Mouse (Mus musculus) layer of hippocampus, postnatal 10 days (tissue): ENCODE data around the gene Bcl11b. TPM values are rescaled to one million over a fixed set of nuclear protein-coding genes. Genes with fewer than 3 reads are reported as not detected.

Experiments used
- DNase-seq, 2 experiments: peaks; one replicate each; pipeline ENCODE4 v3.0.0; 2021; ENCODE audit warnings: low spot score in 2 of 2
- long read RNA-seq: library from polyadenylated mRNA; stranded (forward); transcript quantifications from one replicate; pipeline ENCODE4 v2.0.0, GENCODE M21; 2023
- total RNA-seq, 2 experiments: library from RNA; stranded (reverse); gene quantifications; 2 replicates each; pipeline ENCODE4 v1.2.3; 2021

Bcl11b gene
- total RNA-seq: 100 to 1,000 TPM; 118 to 127 TPM
- long read RNA-seq, full-length matches to known transcripts: 6 of 30 reads
- long read RNA-seq, partial matches to known transcripts: 12 of 30 reads
- long read RNA-seq, other reads (novel, unspliced or antisense): 12 of 30 reads

DNA sequence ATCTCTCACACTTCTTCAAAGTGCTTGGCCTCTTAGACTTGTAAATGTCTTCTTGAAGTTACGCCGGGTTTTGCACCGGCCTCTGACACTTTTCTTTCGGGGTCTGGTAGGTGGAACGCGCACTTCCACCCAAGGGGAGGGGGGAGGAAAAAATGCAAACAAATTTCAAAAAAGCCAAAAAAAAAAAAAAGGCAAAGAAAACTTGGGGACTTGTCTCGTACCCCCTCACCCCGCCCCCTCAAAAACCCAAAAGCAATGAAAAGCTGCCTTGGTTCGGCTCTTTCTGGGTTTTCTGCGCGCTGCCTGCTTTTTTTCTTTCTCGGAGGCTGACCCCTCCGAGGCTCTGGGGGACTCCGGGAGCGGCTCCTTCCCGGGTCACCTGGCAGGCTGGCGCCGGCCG is at the start of gene Bcl11b:
Gene Bcl11b, minus strand, starts transcription at position 120 of the 400 bp plus-strand sequence.
- DNase-seq: peak in 1 of 2 experiments; percentile 28

DNA sequence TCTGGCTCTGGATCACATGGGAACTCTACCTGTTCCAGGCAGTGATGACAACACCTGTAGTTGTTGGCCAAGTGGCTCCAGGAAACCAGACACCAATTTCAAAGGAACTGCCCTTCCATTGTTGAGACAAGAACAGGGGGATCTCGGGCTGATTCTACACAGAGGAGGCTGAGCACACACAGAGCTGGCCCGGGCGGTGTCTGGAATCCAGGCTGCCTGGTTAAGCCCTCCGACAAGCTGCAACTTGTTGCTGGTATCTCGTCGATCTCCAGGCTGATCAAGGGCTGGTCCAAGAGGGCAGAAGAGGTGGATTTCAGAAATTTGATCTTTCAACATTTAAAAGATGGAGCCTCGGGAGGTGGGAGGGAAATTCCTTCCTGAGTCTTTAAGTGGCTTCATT is 47.6 kb upstream of the Bcl11b start:
- DNase-seq: no peak

DNA sequence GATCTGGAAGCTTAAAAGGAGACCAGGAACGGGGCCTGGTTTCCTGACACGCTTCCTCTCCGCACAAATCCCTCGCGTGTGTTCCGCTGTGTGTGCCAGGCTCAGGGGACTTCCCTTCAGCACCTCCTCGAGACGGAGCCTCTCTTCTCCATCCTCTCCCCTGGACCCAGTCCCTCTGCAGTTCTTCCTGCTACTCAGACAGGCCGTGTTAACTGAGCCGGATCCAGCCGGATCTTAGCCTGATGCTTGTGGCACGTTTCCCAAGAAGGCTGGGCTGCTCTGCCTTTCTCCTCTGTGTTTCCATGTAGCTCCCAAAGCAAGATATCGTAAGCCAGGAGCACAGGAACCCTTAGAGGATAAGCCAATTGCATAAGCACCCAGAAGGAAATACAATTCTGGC is 46.2 kb upstream of the Bcl11b start:
- DNase-seq: peak in 1 of 2 experiments; percentile 30

DNA sequence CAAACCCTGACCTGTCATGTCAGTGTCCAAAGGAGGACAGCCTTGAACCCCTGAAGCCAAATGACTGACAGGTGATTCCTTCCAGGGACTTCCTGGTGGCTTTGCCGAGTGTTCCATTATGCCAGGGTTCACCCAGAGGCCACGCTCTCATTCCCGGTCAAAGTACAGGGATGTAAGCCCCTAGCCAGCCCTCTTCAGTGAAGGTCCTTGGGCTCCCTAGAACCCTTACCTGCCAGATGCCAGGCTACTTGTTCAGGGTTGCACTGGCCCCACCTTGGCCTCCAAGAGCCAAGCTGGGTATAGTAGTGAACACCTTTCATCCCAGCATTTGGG is 38.8 kb upstream of the Bcl11b start:
- DNase-seq: no peak

DNA sequence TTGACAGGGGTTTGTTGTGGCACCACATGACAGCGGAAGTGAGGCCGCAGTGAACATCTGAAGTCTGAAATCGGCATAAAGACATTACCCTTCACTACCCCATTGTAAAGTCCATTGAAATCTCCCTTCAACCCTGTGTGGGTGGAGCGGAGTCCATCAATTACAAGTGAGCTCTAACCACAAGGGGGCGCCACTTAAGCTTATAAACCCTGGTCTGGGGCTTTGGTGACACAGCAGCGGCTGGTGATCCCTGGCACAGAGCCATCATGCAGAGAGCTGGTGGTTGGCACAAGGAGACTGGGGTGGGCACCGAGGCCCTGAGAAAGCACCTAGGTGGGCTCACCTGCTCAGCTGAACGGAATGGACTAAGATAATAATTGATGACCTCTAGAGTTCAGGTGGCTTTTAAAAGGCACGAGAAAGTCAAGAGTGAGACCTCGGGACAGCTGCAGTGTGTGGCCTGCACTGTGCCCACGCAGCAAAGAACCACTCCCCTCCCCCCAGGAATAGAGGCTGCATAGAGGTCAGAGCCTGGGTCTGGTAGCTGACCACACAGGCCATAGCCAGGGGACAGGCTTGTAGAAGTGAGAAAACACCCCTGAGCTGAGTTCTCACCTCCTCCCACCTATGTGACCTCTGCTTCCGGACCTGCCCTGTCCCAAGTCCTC is 38.3 kb upstream of the Bcl11b start:
- DNase-seq: peak; percentile 84 to 86

DNA sequence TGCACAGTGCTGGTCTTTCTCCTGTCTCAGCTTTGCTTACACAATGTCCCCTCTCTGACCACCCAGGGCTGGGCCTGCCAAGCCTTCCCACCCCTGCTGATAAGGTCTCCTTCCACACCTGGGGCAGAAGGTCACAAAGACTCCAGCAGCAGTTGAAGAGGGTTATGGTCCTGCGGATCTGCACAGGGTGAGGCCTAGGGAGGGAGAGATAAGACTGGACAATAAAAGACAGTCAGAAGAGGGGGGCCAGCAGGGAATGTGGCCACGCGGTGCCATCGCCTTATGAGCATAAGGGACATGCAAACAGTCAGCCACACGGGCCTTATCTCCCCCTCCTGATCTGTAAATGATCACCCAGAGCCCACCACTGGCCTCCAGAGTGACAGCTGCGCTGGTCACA is 34.0 kb upstream of the Bcl11b start:
- no peak for DNase-seq

DNA sequence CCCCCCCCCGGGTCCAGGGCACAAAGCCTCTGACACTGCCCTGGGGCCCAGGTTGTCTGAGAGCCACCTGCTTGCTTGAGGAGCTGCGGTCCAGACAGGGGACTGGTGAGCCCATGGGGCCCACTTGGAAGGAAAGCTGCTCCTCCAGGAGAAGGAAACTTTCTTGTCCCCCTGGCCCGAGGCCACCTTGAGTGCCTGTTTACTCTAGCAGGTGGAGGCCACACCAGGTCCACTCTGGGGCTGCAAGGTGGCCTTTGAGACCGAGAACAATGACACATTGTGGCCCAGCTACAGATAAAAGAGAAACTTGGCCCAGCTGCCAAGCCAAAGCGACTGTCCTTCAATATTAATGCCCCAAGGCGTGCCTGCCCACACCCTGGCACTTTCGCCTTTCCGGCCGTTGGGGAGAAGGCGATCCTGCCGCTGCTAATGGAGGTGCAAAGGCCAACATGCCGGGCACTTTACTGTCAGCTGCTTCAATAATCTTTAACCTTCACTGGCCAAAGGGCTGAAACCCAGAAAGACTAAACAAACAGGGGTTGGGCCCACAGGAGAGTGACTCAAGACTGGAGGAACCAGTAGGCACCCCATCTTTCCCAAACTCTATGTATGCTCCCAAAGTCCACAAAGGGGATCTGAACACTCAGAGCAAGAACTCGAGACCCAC is 32.1 kb upstream of the Bcl11b start:
- no peak for DNase-seq

DNA sequence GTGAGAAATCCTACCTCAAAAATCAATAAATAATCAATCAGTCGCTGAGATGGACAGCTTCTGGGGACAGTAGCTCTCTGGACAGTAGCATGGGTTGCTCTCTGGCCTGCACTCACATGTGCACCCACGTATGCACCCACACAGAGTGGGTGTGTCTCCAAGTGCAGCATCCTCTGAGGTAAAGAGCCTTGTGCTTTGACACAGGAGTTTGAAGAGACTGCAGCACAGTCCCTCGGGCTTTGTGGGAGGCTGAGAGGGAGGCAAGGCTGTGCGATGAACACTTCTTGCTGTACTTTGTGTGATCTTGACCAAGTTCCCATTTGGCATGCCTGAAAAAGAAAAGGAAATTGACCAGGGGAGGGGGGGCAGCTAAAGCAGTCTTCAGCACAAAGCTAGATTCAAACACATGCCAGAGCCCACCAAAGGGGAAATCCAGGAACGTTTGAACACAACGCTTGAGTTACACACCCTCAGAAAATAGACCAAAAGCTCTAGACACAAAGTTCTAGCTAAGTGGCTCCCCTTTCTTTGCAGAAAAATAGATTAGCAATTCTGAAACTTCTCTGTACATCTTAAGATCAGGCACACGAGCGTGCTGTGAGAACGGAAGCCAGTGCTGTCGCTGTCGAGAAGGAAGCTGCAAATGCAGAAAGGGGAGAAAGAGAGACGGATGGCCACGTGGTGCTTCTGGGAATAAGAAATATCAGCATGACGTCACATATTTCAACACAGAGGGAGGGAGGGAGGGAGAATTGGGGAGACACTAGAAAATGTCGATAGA is 19.6 kb upstream of the Bcl11b start:
- no peak for DNase-seq

DNA sequence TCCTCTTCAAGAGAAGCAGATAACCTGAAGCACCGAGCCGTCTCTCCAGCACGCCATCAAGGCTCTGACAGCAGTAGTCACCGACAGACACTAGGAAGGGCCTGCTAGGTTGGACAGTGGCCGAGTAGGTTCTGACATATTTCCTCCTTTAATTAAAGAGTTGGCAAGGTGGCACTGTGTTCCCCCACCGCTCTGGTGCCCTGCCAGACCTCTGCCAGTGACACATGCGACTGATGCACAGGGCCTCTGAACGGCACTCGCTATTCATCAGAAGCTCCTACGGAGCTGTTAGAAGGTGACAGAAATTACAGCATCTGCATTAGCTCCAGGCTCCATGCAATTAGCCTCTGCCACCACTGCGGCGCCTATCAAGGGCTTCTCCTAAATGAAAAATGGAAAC is 8.6 kb upstream of the Bcl11b start:
- DNase-seq: peak in 1 of 2 experiments; percentile 16

DNA sequence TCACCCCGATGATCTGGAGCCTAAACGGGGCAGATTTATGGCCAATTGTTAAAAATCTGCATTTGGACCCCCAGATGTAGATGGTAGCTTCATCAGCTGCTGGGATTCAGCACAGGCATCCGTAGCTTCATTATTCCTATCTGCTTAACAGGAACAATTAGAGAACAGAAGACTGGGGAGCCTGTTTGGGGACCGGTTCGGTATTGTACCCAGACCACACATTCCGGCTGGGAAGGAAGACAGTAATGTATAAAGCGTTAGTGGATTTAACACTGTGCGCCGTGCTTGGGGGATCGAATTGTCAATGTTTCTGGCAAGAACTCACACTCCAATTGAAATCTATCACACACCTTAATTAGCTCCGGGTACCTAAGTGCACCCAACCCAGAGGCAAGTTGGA is 6.9 kb upstream of the Bcl11b start:
- peak in 1 of 2 experiments; percentile 16 for DNase-seq

DNA sequence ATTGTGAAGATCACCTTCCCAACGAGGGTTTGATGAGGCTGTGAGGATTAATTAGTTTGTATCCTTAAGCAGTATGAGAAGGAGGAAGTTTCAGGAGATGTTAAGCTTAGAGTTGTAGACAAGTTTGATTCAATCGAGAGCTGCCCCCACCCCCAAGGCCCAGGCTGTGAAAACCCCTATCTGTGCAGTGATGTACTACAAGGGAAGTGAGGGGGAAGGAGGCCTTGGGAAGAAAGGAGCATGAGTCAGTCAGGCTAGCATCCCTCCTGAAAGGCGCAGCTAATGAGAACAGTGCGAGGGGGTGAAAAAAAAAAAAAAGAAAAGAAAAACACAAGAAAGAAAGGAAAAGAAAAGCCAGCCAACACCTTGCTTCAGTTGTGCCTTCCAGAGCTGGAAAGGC is 5.8 kb upstream of the Bcl11b start:
- peak in 1 of 2 experiments; percentile 27 for DNase-seq

DNA sequence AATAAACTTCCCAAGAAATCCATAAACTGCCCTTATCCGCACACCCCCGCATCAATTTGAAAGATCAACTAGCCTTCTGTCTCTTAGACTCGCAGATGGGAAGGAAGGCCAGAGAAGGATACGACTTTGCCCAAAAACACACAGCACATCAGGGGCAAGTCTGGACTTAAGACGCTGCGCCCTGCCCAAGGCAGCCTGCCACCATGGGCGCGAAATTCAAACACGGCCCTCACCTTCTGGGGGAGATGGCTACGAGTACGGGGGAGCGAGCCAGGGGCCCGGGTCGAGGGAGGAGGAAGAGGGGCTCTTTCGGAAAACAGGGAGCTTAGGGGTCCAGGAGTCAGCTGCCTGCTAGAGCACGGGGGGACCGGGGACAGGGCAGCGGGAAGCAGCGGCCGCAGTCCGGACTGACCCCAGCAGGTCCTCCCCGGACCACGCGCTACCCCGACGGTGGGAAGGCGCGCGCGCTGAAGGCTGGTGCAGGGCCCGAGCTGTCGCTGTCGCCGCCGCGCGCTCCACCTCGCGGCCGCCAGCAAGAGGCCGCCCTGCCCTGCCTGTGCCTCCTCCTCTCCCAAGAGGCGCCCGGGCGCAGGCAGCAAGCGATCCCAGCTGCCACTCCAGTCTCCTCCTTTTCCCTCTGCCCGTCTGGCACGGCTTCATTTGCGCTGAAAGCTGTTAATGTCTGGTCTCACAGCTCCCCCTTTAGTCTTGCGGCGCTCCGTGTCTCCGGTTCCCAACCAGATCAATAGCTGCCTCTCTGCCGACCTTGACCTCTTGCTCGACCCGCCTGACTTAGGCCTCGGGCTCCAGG is 2.6 kb upstream of the Bcl11b start:
- DNase-seq: peak; percentile 79 to 88

DNA sequence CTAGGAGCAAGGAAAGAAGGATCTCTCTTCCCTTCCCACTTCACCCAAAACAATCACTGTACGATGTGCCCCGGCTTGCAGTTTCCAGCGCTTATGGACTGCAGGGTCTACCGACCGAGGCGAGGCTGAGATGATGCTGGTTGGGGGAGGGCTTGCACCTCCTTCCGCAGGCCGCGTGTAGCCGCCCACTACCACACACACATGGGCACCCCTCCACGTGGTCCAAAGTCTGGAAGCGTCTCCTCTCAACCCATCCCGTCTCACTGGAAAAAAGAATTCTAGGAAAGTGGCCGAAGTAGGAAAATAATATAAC is 2.0 kb upstream of the Bcl11b start:
- no peak for DNase-seq

DNA sequence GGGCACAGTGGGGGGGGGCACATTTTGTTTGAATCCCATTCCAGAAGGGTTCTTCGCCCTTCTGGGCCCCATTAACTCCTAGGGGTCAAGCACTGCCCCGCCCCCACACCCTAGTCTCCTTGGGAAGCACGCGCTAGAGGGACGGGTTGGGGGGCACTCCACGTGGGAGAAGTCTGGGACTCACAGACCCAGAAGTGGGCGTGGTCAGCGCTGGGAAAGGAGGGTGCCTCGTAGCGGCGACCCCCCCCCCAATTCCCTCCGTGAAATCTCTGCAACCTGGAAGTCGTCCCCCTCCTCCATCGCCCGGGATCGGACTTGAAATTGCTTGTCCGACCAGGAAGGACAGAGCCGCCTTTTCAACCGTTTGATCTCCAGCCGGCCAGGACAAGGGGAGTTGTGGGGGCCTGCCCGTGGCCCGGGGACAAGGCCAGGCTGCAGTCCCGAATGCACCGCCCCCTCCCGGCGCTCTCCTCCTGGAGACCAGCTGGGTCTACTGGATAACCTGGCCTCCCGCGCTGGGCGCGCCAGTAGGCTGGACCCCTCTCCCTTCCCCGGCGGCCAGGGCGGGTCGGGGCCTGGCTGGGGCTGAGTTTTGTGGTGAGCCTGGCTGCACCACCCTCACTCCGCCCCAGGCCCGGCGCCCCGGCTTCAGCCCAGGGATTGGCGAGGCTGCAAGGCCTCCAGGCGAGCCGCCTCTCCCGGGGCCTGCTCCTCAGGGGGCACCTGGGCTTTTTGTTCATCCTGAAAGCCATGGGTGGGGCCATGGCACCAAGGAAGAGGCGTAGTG is 1.5 kb upstream of the Bcl11b start:
- no peak for DNase-seq

DNA sequence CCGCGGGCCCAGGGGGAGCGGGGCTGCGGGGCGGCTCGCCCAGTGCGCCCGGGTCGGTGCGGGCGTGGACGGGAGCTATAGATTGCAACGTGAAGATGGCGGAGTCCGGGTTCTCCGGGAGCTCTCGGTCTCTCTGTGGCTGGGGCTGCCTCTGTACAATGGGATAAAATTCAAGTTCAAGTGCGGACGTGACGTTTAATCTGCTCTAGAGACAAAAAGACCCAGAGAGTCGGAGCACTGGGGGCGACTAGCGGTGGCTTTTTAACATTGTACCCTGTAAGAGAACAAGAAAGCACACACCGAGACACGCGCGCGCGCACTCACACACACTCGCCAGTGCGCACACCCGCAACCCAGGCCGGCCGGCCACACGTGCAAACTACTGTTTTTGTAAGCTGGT is 526 bp upstream of the Bcl11b start:
- DNase-seq: peak; percentile 69 to 79

DNA sequence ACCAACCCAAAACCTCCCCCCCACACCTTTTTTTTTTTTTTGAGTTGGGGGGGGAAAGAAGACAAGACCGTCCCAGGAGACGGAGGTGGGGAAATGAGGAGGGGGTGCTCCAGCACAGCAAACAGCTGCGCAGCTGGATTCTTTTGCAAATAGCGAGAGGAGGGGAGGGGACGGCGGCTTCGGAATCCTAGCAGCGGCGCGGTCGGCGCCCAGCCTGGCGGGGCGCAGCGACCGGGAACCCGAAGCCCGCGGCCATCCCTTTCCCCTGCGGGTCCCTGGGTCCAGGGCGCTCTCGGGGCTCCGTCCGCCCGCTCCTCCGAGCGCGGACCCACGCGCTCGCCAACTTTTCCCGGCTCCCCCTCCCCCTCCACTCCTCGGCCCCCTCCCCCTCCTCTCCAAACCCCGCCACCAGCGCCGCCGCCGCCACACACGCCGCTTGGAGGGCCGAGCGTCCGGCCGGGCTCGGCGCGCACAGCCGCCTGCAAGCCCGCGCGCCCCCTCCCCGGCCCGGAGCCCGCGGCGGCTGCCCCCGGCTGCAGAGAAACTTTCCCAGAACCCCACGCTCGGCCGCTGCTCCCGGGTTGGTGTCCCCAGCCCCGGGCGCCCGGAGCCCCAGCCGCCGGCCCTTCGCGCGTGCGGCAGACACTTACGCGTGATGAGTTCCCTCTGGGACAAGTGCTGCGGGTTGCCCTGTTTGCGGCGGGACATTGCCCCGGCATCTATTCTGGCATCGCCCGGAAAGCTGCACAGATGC is 789 bp downstream of the Bcl11b start:
- DNase-seq: no peak

DNA sequence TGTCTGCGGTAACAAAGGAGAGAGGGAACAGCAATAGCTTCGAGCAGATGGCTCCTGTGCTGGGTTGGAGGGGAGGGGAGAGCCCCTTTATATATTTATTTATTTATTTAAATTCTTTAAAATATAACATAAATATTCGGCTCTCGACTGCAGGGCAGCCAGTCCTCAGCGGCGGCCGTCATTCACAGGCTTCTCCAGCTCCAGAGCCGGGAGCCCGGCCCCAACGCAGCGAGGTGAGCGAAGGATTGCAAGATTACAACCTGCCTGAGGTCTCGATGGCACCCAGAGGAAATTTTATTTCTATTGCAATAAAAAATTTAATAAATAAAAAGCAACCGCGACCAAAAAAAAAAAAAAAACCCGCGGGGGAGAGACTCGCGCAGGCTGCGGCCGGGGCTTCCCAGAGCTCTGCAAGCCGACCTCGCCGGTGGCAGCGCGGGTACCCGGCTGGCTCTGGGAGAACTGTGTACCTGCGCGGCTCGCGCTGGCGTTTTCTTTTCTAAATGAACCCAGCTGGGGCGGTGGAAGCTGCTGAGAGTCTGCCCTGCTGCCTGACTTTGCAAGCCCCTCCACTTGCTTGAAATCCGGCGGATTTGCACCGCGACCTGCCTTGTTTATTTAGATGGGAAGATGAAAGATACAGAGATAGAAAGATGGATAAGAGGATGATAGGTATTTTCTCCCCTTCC is 1.6 kb downstream of the Bcl11b start:
- no peak for DNase-seq

DNA sequence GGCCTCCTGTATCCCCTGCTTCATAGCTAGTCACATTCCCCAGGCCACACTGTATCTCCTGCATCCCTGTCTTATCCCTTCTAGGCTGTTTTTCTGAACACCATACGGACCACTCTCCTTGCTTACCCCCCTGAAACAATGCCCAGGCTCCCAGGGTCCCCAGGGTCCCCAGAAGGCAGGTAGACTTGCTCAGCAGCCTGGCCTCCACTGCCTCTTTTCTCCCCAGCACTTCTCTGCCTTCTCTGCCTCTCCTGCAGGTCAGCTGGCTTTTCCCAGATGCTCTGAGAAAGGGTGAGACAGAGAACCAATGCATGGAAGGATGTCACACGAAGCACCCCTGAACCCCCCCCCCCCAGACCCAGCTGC is 2.7 kb downstream of the Bcl11b start:
- DNase-seq: no peak
